Mouse (Mus musculus) lung, postnatal 0 days (tissue): ENCODE data around the gene Pex26.

ENCODE experiments used
- CTCF ChIP-seq: IDR thresholded peaks from 2 replicates; pipeline ENCODE4 v1.5.1; 2016; ENCODE audit warnings: antibody characterized with exemption, mild to moderate bottlenecking
- EP300 ChIP-seq: IDR thresholded peaks from 2 replicates; pipeline ENCODE4 v1.6.1; 2016; ENCODE audit warnings: antibody characterized with exemption, mild to moderate bottlenecking, control low read depth

DNA sequence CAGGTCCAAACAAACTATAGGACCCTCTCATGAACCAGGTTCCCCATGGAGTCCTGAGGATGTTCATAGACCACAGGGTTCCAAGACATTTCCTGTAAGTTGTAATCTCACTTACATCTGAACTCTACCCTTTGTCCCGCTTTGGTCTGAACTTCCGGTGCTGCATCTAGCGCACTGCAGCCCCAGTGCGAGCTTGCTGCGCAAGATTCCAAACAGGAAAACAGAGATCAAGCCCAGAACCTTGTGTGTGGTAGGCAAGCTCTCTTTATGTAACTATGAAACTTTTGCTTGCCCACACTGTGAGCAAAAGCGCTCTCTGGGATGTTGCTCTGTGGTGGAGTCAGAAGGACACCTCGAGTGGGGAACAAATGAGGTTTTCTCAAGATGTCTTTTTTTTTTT lies 34.5 kb downstream of the Pex26 start:
- TF ChIP-seq CTCF (no peak), EP300 (no peak)
